8 mouse cellular contexts compared by ENCODE assay signal in genomic region chr11:70001865-70002264, GRCm38 (mm10). TPM values are rescaled to one million over a fixed set of nuclear protein-coding genes. Genes with fewer than 3 reads are reported as not detected.
A peak's percentile ranks its signal among the peaks of the same experiment; 100 is the strongest.
DNase-seq lines count a peak whose midpoint lies in the region; ATAC-seq and TF ChIP-seq lines count a peak whose summit lies in the region.

No protein-coding gene starts in this region.

- no peak overlapping the region for H3K9ac ChIP-seq in heart, adult 2 months (ENCODE audit: low read depth, low read length)
- H3K9ac ChIP-seq in midbrain, embryonic 11.5 days (ENCODE audit: low read length), result no peak overlapping the region; the same call in 1 of the 2 replicates

- no peak for DNase-seq in heart, adult 2 months
- DNase-seq in heart, postnatal 25 days (ENCODE audit: low spot score), result no peak
- peak; percentile 16 for DNase-seq in Muller cell, postnatal 12 days (ENCODE audit: inconsistent ontology term)
- DNase-seq in forelimb bud, embryonic 11.5 days (ENCODE audit: low read depth, low spot score), result peak; percentile 60
- peak; percentile 77 to 82 for DNase-seq in kidney, postnatal 4 days
- DNase-seq in midbrain, embryonic 11.5 days (ENCODE audit: low spot score, missing footprints), result no peak
- DNase-seq in frontal cortex, postnatal 14 days (ENCODE audit: low spot score in 2 of 2), result no peak
- DNase-seq in adrenal gland, postnatal 25 days, result no peak

- no peak for TF ChIP-seq POLR2A in heart, adult 2 months (IDR thresholded peaks at IDR 0.05; ENCODE audit: insufficient read depth, low read depth, low read length)

- H3K9me3 ChIP-seq in midbrain, embryonic 11.5 days (ENCODE audit: control insufficient read depth, low read length), result no peaks in the 10 kb centered on the region

- ATAC-seq in midbrain, embryonic 11.5 days (ENCODE audit: low FRiP score), result no peak

- peaks cover 3% of the 10 kb centered on the region for H3K79me2 ChIP-seq in heart, adult 2 months (replicated peaks; ENCODE audit: control insufficient read depth, insufficient read depth, low read length)

- no peak overlapping the region for H3K4me3 ChIP-seq in heart, adult 2 months
- peak overlapping the region; percentile 81 for H3K4me3 ChIP-seq in midbrain, embryonic 11.5 days (ENCODE audit: low read depth, low read length)

- H3K36me3 ChIP-seq in heart, adult 2 months (ENCODE audit: control insufficient read depth, insufficient read depth, low read length), result no peaks in the 10 kb centered on the region
- peaks cover 25% of the 10 kb centered on the region for H3K36me3 ChIP-seq in midbrain, embryonic 11.5 days (ENCODE audit: control insufficient read depth, insufficient read depth, low read length)

- H3K27me3 ChIP-seq in heart, adult 2 months (ENCODE audit: control insufficient read depth, insufficient read depth, low read length), result no peaks in the 10 kb centered on the region
- H3K27me3 ChIP-seq in midbrain, embryonic 11.5 days (ENCODE audit: control insufficient read depth, insufficient read depth, low read length), result no peaks in the 10 kb centered on the region

- H3K4me2 ChIP-seq in midbrain, embryonic 11.5 days, result peak overlapping the region; percentile 92

- no peak overlapping the region for H3K27ac ChIP-seq in heart, adult 2 months
- no peak overlapping the region for H3K27ac ChIP-seq in midbrain, embryonic 11.5 days (ENCODE audit: low read depth, low read length)

- intact Hi-C loops in heart, adult 2 months (cut with DNase I), result loop anchor here (2.0 kb wide), 2 partner anchors 13 to 67 kb away; partner anchors contain the start of genes Acadvl and Ybx2
- intact Hi-C loops in heart, postnatal 25 days (cut with DNase I), result no loop called here

- peaks cover 1% of the 10 kb centered on the region for H3K4me1 ChIP-seq in heart, adult 2 months (ENCODE audit: control insufficient read depth, insufficient read depth, low read length)
- peaks cover 29% of the 10 kb centered on the region for H3K4me1 ChIP-seq in midbrain, embryonic 11.5 days (ENCODE audit: control insufficient read depth, insufficient read depth, low read length)

- no peak for TF ChIP-seq EP300 in heart, adult 2 months (IDR thresholded peaks at IDR 0.05; ENCODE audit: insufficient read depth, low read depth, low read length)

- TF ChIP-seq CTCF in heart, adult 2 months (IDR thresholded peaks at IDR 0.05), result peak; percentile 62

RNA-seq across cellular contexts. Expression of gene Dvl2, which starts 1.5 kb away (rescaled TPM):
- 1 to 10 TPM; 4.1 to 4.9 TPM for total RNA-seq in heart, adult 2 months (2021)
- polyA plus RNA-seq in heart, adult 2 months (2012; rRNA removed), result 6.1 and 7.4 TPM in 2 replicates
- 1 to 10 TPM; 3.9 to 5.2 TPM for total RNA-seq in heart, postnatal 25 days (2021)
- polyA plus RNA-seq in midbrain, embryonic 11.5 days (2014; fragmentation: Nextera tagmentation; extraction: Ambion mirVana), result 29.0 and 30.0 TPM in 2 replicates
- 19.6 and 22.3 TPM in 2 replicates for total RNA-seq in adrenal gland, postnatal 25 days (2021)

RNA-seq across cellular contexts. Expression of gene Phf23, which starts 6.3 kb away (rescaled TPM):
- 10 to 100 TPM; 18.1 to 22.8 TPM for total RNA-seq in heart, adult 2 months (2021)
- 11.5 and 17.6 TPM in 2 replicates for polyA plus RNA-seq in heart, adult 2 months (2012; rRNA removed)
- total RNA-seq in heart, postnatal 25 days (2021), result 10 to 100 TPM; 22.6 to 25.3 TPM
- 51.5 and 53.4 TPM in 2 replicates for polyA plus RNA-seq in midbrain, embryonic 11.5 days (2014; fragmentation: Nextera tagmentation; extraction: Ambion mirVana)
- 55.7 and 64.6 TPM in 2 replicates for total RNA-seq in adrenal gland, postnatal 25 days (2021)

RNA-seq across cellular contexts. Expression of gene Gabarap, which starts 10.9 kb away (rescaled TPM):
- total RNA-seq in heart, adult 2 months (2021), result 100 to 1,000 TPM; 284 to 340 TPM
- polyA plus RNA-seq in heart, adult 2 months (2012; rRNA removed), result 469 and 750 TPM in 2 replicates
- 100 to 1,000 TPM; 274 to 291 TPM for total RNA-seq in heart, postnatal 25 days (2021)
- 566 and 590 TPM in 2 replicates for polyA plus RNA-seq in midbrain, embryonic 11.5 days (2014; fragmentation: Nextera tagmentation; extraction: Ambion mirVana)
- total RNA-seq in adrenal gland, postnatal 25 days (2021), result 406 and 407 TPM in 2 replicates

RNA-seq across cellular contexts. Expression of gene Acadvl, which starts 13.3 kb away (rescaled TPM):
- total RNA-seq in heart, adult 2 months (2021), result 1,000 to 10,000 TPM; 1,139 to 1,355 TPM
- 701 and 889 TPM in 2 replicates for polyA plus RNA-seq in heart, adult 2 months (2012; rRNA removed)
- total RNA-seq in heart, postnatal 25 days (2021), result 1,000 to 10,000 TPM; 1,206 to 1,290 TPM
- polyA plus RNA-seq in midbrain, embryonic 11.5 days (2014; fragmentation: Nextera tagmentation; extraction: Ambion mirVana), result 46.5 and 47.8 TPM in 2 replicates
- total RNA-seq in adrenal gland, postnatal 25 days (2021), result 391 and 422 TPM in 2 replicates

RNA-seq across cellular contexts. Expression of gene Dlg4, which starts 14.9 kb away (rescaled TPM):
- total RNA-seq in heart, adult 2 months (2021), result 1 to 10 TPM; 5.2 to 5.7 TPM
- polyA plus RNA-seq in heart, adult 2 months (2012; rRNA removed), result 6.9 and 9.8 TPM in 2 replicates
- total RNA-seq in heart, postnatal 25 days (2021), result 1 to 10 TPM; 6.6 to 8.1 TPM
- polyA plus RNA-seq in midbrain, embryonic 11.5 days (2014; fragmentation: Nextera tagmentation; extraction: Ambion mirVana), result 11.2 and 15.2 TPM in 2 replicates
- total RNA-seq in adrenal gland, postnatal 25 days (2021), result 30.7 and 31.0 TPM in 2 replicates

Comparison
In these comparisons a context has a peak if more than half of its experiments do, and no peak if none do; other contexts are left out.
1. DNase-seq: peak in Muller cell, postnatal 12 days (single experiment), forelimb bud, embryonic 11.5 days (single experiment) and kidney, postnatal 4 days (2 of 2); none in heart, adult 2 months (0 of 2), heart, postnatal 25 days (single experiment), midbrain, embryonic 11.5 days (single experiment), frontal cortex, postnatal 14 days (0 of 2) and adrenal gland, postnatal 25 days (single experiment).